Mouse (Mus musculus): ENCODE data around the gene Sprr1a.
"Not testable (repeated sequence)": the region's sequence is repeated elsewhere in the genome, so short reads cannot be mapped to it uniquely, and the experiment has no call there.

Gene Sprr1a

GRCm38 (mm10) chr3:92485863-92486262 lies at the start of gene Sprr1a:
TSS of gene Sprr1a (minus strand) at chr3:92485895.
- DNase-seq: no peak

- DNase-seq: no peak
Observed at GRCm38 (mm10) chr3:92534411-92534810, 48.7 kb upstream of the Sprr1a start, which contains the start of gene 2310046K23Rik. TSS of gene 2310046K23Rik (minus strand) at chr3:92534511.

GRCm38 (mm10) chr3:92512325-92512724 lies 26.6 kb upstream of the Sprr1a start:
- no peak for DNase-seq

GRCm38 (mm10) chr3:92510786-92511185 lies 25.1 kb upstream of the Sprr1a start:
- DNase-seq: no peak

- no peak for DNase-seq
Observed at GRCm38 (mm10) chr3:92508185-92508584, 22.5 kb upstream of the Sprr1a start.

GRCm38 (mm10) chr3:92503528-92503927 lies 17.8 kb upstream of the Sprr1a start:
- DNase-seq: no peak

- DNase-seq: no peak
Observed at GRCm38 (mm10) chr3:92500393-92500792, 14.7 kb upstream of the Sprr1a start, which contains the start of gene Sprr4. TSS of gene Sprr4 (minus strand) at chr3:92500493.

- DNase-seq: not testable (repeated sequence)
Observed at GRCm38 (mm10) chr3:92490262-92490661, 4.6 kb upstream of the Sprr1a start.

- DNase-seq: no peak
Observed at GRCm38 (mm10) chr3:92486307-92486706, 612 bp upstream of the Sprr1a start.

- not testable (repeated sequence) for DNase-seq
Observed at GRCm38 (mm10) chr3:92481249-92481648, 4.4 kb downstream of the Sprr1a start.

- no peak for DNase-seq
Observed at GRCm38 (mm10) chr3:92470111-92470510, 15.6 kb downstream of the Sprr1a start.

GRCm38 (mm10) chr3:92467424-92467823 lies 18.3 kb downstream of the Sprr1a start:
- DNase-seq: no peak

GRCm38 (mm10) chr3:92466576-92466975 lies 19.1 kb downstream of the Sprr1a start:
- no peak for DNase-seq

GRCm38 (mm10) chr3:92458620-92459019 lies 27.1 kb downstream of the Sprr1a start, which contains the start of gene Sprr3:
TSS of gene Sprr3 (minus strand) at chr3:92458720.
- DNase-seq: no peak

GRCm38 (mm10) chr3:92455151-92455550 lies 30.5 kb downstream of the Sprr1a start:
- no peak for DNase-seq

- no peak for DNase-seq
Observed at GRCm38 (mm10) chr3:92440177-92440576, 45.5 kb downstream of the Sprr1a start.

GRCm38 (mm10) chr3:92438689-92439088 lies 47.0 kb downstream of the Sprr1a start, which contains the start of gene Sprr1b:
TSS of gene Sprr1b (minus strand) at chr3:92438789.
- DNase-seq: no peak

All from lung, postnatal 10 days (tissue).